Mouse (Mus musculus): ENCODE measurements at regions not wholly inside any gene's neighbourhood (a gene's known extent, or its start where the extent isn't known, plus 50 kb on each side); places are given as distances from the start of the nearest gene placed in this dataset.

GRCm38 (mm10) chr15:14418532-14418931 lies 1245.1 kb upstream of the Cdh6 start:
- peak; percentile 73 for DNase-seq (ENCODE audit: low read depth, low spot score)

- peak; percentile 12 for DNase-seq (ENCODE audit: low read depth, low spot score)
Measured at GRCm38 (mm10) chr15:14385347-14385746, 1211.9 kb upstream of the Cdh6 start.

- no peak for DNase-seq (ENCODE audit: low read depth, low spot score)
Measured at GRCm38 (mm10) chr15:14378340-14378739, 1204.9 kb upstream of the Cdh6 start.

Data from ZHBTc4 (cell line).